Mouse (Mus musculus) CH12.LX (cell line): Measurements from ENCODE around the gene Kctd12b.

Experiments
- EP300 ChIP-seq: IDR thresholded peaks from 2 replicates; pipeline ENCODE4 v1.6.1; 2011; ENCODE audit warnings: low read length, improper control_type of control experiment
- ETS1 ChIP-seq: conservative IDR thresholded peaks from 2 replicates; pipeline ENCODE4 v1.6.1; 2012; ENCODE audit warnings: low read depth, mild to moderate bottlenecking, inconsistent platforms, low read length, improper control_type of control experiment, moderate library complexity
- JUND ChIP-seq: conservative IDR thresholded peaks from 2 replicates; pipeline ENCODE4 v1.6.1; 2011; ENCODE audit warnings: low read depth, low read length, improper control_type of control experiment
- RCOR1 ChIP-seq: conservative IDR thresholded peaks from 2 replicates; pipeline ENCODE4 v1.6.1; 2012; ENCODE audit warnings: low read depth, mild to moderate bottlenecking, inconsistent platforms, low read length, improper control_type of control experiment
- ZC3H11A ChIP-seq: IDR thresholded peaks from 2 replicates; pipeline ENCODE4 v1.6.1; 2012; ENCODE audit warnings: low read depth, mild to moderate bottlenecking, inconsistent platforms, low read length, improper control_type of control experiment
- ZKSCAN1 ChIP-seq: IDR thresholded peaks from 2 replicates; pipeline ENCODE4 v1.6.1; 2012; ENCODE audit warnings: low read depth, inconsistent platforms, low read length, improper control_type of control experiment, borderline replicate concordance

- TF ChIP-seq RCOR1 (no peak), JUND (no peak), ETS1 (no peak), ZKSCAN1 (no peak), ZC3H11A (no peak), EP300 (no peak)
Observed at GRCm38 (mm10) chrX:153664903-153665302, 31.3 kb downstream of the Kctd12b start.
